Mouse (Mus musculus): Measurements from ENCODE around the gene Il15ra. TPM values are rescaled to one million over a fixed set of nuclear protein-coding genes. Genes with fewer than 3 reads are reported as not detected.

Gene Il15ra
- total and polyA plus RNA-seq, 2 experiments from 2014 or later, result 14.2 to 24.7 TPM

DNA sequence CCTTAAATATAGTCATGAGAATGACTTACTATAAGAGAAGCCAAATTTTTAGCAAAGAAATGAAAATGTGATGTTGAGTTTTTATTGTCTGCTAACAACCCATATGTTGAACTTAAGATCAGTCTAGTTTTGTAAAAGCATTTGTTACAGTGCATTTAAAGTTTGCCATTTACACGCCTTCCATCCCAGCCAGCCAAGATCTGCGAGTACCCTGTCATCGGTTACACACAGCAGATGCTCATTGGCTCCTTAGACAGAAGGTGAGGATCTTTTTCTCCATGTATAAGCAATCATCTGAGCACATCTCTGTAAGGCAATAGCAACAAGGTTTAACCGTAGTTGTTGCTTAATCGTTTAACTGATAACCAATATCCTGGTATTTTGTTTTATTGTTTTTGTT lies 22.5 kb downstream of the Il15ra start:
- Histone ChIP-seq H3K27ac (ENCODE audit: low read depth) (no peak overlapping the region), H3K27me3 (ENCODE audit: control insufficient read depth, insufficient read depth, low read length) (no peaks in the 10 kb centered on the region), H3K4me3 (ENCODE audit: low read depth, low read length) (no peak overlapping the region), H3K9ac (replicated peaks; ENCODE audit: low read depth, low read length) (no peak overlapping the region), H3K4me1 (ENCODE audit: control insufficient read depth, insufficient read depth) (no peaks in the 10 kb centered on the region), H3K9me3 (replicated peaks; ENCODE audit: control insufficient read depth, low read length) (no peaks in the 10 kb centered on the region), H3K4me2 (ENCODE audit: low read depth, low read length) (no peak overlapping the region), H3K36me3 (replicated peaks; ENCODE audit: control insufficient read depth, insufficient read depth, low read length) (peaks cover 28% of the 10 kb centered on the region)
- ATAC-seq (ENCODE audit: insufficient read depth, low read depth), result no peak
- no peak for DNase-seq (ENCODE audit: low spot score)
- no peak for TF ChIP-seq EP300 (IDR thresholded peaks at IDR 0.05; ENCODE audit: low read depth)
- TF ChIP-seq CTCF (IDR thresholded peaks at IDR 0.05; ENCODE audit: low read depth), result no peak
- 91% methylated on average over 5 of the region's 5 CpGs for WGBS

DNA sequence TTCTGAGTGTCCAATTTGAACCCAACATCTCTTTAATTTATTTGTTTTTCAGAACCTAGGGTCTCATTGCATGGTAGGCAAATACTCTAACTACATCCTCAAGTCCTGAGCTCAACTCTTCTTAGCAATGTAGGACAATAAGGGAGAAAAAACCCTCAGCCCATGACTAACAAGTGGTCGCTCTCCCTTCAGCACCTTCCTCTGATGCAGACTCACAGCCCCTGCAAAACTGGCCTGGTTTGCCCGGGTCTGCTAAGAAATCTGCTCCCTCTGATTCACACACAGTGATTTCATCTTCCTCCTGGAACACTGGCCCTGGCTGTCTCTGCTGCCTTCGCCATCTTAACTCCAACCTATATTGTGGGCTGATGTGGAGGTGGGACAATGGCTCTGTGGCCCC lies 24.0 kb downstream of the Il15ra start:
- H3K9ac ChIP-seq (replicated peaks; ENCODE audit: low read depth, low read length), result no peak overlapping the region
- H3K4me1 ChIP-seq (ENCODE audit: control insufficient read depth, insufficient read depth), result no peaks in the 10 kb centered on the region
- 62% methylated on average over 3 of the region's 3 CpGs for WGBS
- DNase-seq (ENCODE audit: low spot score), result no peak
- H3K4me3 ChIP-seq (ENCODE audit: low read depth, low read length), result no peak overlapping the region
- H3K27me3 ChIP-seq (ENCODE audit: control insufficient read depth, insufficient read depth, low read length), result no peaks in the 10 kb centered on the region
- no peak for ATAC-seq (ENCODE audit: insufficient read depth, low read depth)
- H3K36me3 ChIP-seq (replicated peaks; ENCODE audit: control insufficient read depth, insufficient read depth, low read length), result peaks cover 25% of the 10 kb centered on the region
- no peaks in the 10 kb centered on the region for H3K9me3 ChIP-seq (replicated peaks; ENCODE audit: control insufficient read depth, low read length)
- no peak for TF ChIP-seq EP300 (IDR thresholded peaks at IDR 0.05; ENCODE audit: low read depth)
- TF ChIP-seq CTCF (IDR thresholded peaks at IDR 0.05; ENCODE audit: low read depth), result no peak
- H3K27ac ChIP-seq (ENCODE audit: low read depth), result no peak overlapping the region
- no peak overlapping the region for H3K4me2 ChIP-seq (ENCODE audit: low read depth, low read length)

DNA sequence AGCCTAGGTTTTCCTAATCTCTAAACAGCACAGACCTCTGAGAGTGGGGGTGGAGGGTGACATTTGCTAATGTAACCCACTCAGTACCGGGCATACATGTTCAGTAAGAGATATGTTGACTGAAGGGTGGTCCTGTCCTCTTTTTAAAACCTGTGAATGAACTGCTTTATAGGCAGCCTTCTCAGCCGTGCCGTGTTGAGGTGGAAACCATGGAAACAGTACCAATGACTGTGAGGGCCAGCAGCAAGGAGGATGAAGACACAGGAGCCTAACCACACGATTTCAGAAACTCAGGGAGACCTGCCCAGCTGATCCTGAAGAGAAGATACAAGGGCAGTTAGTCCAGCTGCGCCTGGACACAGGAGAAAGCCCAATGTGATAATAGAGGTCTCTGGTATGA lies 27.9 kb downstream of the Il15ra start:
- no peak for ATAC-seq (ENCODE audit: insufficient read depth, low read depth)
- Histone ChIP-seq H3K9me3 (replicated peaks; ENCODE audit: control insufficient read depth, low read length) (no peaks in the 10 kb centered on the region), H3K4me2 (ENCODE audit: low read depth, low read length) (no peak overlapping the region), H3K4me1 (ENCODE audit: control insufficient read depth, insufficient read depth) (no peaks in the 10 kb centered on the region), H3K9ac (replicated peaks; ENCODE audit: low read depth, low read length) (no peak overlapping the region), H3K36me3 (replicated peaks; ENCODE audit: control insufficient read depth, insufficient read depth, low read length) (peaks cover 15% of the 10 kb centered on the region), H3K27ac (ENCODE audit: low read depth) (no peak overlapping the region), H3K4me3 (ENCODE audit: low read depth, low read length) (no peak overlapping the region), H3K27me3 (ENCODE audit: control insufficient read depth, insufficient read depth, low read length) (no peaks in the 10 kb centered on the region)
- TF ChIP-seq EP300 (IDR thresholded peaks at IDR 0.05; ENCODE audit: low read depth) (no peak), CTCF (IDR thresholded peaks at IDR 0.05; ENCODE audit: low read depth) (no peak)
- DNase-seq (ENCODE audit: low spot score), result no peak
- 73% methylated on average over 5 of the region's 5 CpGs for WGBS

DNA sequence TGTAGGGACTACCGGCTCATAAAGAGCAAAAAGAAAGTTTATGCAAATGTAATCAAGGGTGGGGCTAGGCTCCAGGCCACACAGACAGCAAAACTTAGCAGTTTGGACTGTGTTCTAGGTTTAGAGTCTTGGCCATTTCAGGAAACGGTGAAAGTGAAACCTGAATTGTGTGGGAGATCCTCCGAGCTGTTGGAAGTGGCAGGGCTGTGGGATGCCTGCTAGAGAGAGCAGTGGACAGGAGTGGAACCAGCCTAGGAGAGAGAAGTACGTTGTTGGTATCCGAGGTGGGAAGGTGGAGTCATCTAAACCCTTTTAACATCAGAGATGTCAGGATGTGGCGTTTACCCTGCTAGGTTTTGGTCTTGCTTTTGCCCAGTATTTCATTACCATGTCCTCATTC lies 30.8 kb downstream of the Il15ra start:
- Histone ChIP-seq H3K4me3 (ENCODE audit: low read depth, low read length) (no peak overlapping the region), H3K9ac (replicated peaks; ENCODE audit: low read depth, low read length) (no peak overlapping the region), H3K4me1 (ENCODE audit: control insufficient read depth, insufficient read depth) (no peaks in the 10 kb centered on the region), H3K27ac (ENCODE audit: low read depth) (no peak overlapping the region), H3K27me3 (ENCODE audit: control insufficient read depth, insufficient read depth, low read length) (no peaks in the 10 kb centered on the region), H3K9me3 (replicated peaks; ENCODE audit: control insufficient read depth, low read length) (no peaks in the 10 kb centered on the region), H3K4me2 (ENCODE audit: low read depth, low read length) (no peak overlapping the region), H3K36me3 (replicated peaks; ENCODE audit: control insufficient read depth, insufficient read depth, low read length) (peaks cover 20% of the 10 kb centered on the region)
- WGBS, result 83% methylated on average over 6 of the region's 6 CpGs
- ATAC-seq (ENCODE audit: insufficient read depth, low read depth) (no peak), DNase-seq (ENCODE audit: low spot score) (no peak)
- TF ChIP-seq EP300 (IDR thresholded peaks at IDR 0.05; ENCODE audit: low read depth), result no peak
- no peak for TF ChIP-seq CTCF (IDR thresholded peaks at IDR 0.05; ENCODE audit: low read depth)

DNA sequence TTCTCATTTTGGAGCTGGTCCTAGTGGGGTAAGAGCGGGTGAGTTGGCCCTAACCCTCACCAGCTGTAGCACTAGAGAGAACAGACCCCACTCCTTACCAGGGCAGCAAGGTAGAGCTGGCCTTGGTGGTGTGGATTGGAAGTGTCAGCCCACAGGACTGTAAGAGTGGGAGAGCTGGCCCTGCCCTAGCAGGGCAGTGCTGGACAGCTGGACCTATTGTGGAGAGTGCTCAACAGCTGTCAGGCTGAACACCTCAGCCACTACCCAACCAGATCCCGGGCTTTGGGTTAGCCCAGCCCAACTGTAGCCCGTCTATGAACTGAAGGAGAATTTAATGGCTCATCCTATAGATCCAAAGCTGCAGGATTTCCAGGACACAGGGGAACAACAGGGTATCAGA lies 33.7 kb downstream of the Il15ra start:
- Histone ChIP-seq H3K9ac (replicated peaks; ENCODE audit: low read depth, low read length) (no peak overlapping the region), H3K9me3 (replicated peaks; ENCODE audit: control insufficient read depth, low read length) (no peaks in the 10 kb centered on the region), H3K27ac (ENCODE audit: low read depth) (no peak overlapping the region), H3K36me3 (replicated peaks; ENCODE audit: control insufficient read depth, insufficient read depth, low read length) (peaks cover 40% of the 10 kb centered on the region), H3K4me2 (ENCODE audit: low read depth, low read length) (no peak overlapping the region), H3K27me3 (ENCODE audit: control insufficient read depth, insufficient read depth, low read length) (no peaks in the 10 kb centered on the region), H3K4me3 (ENCODE audit: low read depth, low read length) (no peak overlapping the region), H3K4me1 (ENCODE audit: control insufficient read depth, insufficient read depth) (no peaks in the 10 kb centered on the region)
- WGBS, result 85% methylated on average over 3 of the region's 3 CpGs
- DNase-seq (ENCODE audit: low spot score), result no peak
- no peak for ATAC-seq (ENCODE audit: insufficient read depth, low read depth)
- TF ChIP-seq EP300 (IDR thresholded peaks at IDR 0.05; ENCODE audit: low read depth) (no peak), CTCF (IDR thresholded peaks at IDR 0.05; ENCODE audit: low read depth) (no peak)

DNA sequence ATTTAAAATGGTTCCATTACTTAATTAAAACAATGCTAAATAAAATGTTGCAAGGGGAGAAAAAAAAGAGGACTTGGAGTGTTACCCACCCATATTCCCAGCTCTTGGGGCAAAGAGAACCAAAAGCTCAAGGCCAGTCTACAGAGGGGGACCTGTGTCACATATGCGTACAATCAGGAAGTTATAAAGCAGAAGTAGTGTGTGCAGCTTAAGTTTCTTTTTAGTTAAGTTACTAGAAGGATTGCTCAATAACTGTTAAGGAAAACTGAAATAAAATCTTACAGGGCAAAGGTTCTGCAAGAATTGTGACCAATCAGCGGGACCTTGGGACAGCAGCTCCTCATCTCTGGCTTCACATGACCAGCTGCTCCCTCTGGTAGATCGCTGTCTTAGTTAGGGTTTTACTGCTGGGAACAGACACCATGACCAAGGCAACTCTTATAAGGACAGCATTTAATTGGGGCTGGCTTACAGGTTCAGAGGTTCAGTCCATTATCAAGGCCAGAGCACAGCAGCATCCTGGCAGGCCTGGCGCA lies 34.5 kb downstream of the Il15ra start:
- WGBS, result 91% methylated on average over 4 of the region's 4 CpGs
- H3K4me1 ChIP-seq (ENCODE audit: control insufficient read depth, insufficient read depth), result no peaks in the 10 kb centered on the region
- no peak for ATAC-seq (ENCODE audit: insufficient read depth, low read depth)

More for the DNA sequence above, 34.5 kb downstream of the Il15ra start:
- Histone ChIP-seq H3K9ac (replicated peaks; ENCODE audit: low read depth, low read length) (no peak overlapping the region), H3K27me3 (ENCODE audit: control insufficient read depth, insufficient read depth, low read length) (no peaks in the 10 kb centered on the region), H3K36me3 (replicated peaks; ENCODE audit: control insufficient read depth, insufficient read depth, low read length) (peaks cover 45% of the 10 kb centered on the region), H3K4me2 (ENCODE audit: low read depth, low read length) (no peak overlapping the region), H3K4me3 (ENCODE audit: low read depth, low read length) (no peak overlapping the region), H3K27ac (ENCODE audit: low read depth) (no peak overlapping the region), H3K9me3 (replicated peaks; ENCODE audit: control insufficient read depth, low read length) (no peaks in the 10 kb centered on the region)
- no peak for TF ChIP-seq CTCF (IDR thresholded peaks at IDR 0.05; ENCODE audit: low read depth)
- TF ChIP-seq EP300 (IDR thresholded peaks at IDR 0.05; ENCODE audit: low read depth), result no peak
- DNase-seq (ENCODE audit: low spot score), result no peak
